Mouse (Mus musculus): ENCODE results near the gene Ccdc182.

- no peak for TF ChIP-seq CTCF (IDR thresholded peaks at IDR 0.05; ENCODE audit: low read depth)
- TF ChIP-seq EP300 (IDR thresholded peaks at IDR 0.05; ENCODE audit: low read depth), result no peak
Observed at GRCm38 (mm10) chr11:88288400-88288799, 5.5 kb upstream of the Ccdc182 start.
